Mouse (Mus musculus): ENCODE measurements at regions not wholly inside any gene's neighbourhood (a gene's known extent, or its start where the extent isn't known, plus 50 kb on each side); places are given as distances from the start of the nearest gene placed in this dataset.
A peak's percentile ranks its signal among the peaks of the same experiment; 100 is the strongest.

DNA sequence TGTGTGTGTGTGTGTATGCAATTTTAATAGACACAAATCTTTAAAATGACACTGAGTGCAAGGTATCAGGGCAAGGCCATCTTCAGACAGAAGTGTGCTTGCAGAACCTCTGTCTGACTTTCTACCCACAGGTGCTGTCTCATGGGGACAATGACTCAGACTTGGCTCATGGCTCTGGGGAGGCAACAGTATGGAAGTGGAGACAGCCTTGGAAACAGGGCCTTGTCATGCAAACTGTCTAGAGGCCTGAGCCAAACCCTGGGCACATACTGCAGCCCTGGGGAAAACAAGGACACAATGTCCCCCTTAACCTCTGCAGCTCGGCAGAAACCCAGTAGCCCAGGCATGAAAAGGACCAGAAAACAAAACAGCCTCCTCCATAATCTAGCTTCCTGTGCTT lies 405.6 kb downstream of the Pdcd6ip start:
- no peak for DNase-seq (ENCODE audit: low spot score)

DNA sequence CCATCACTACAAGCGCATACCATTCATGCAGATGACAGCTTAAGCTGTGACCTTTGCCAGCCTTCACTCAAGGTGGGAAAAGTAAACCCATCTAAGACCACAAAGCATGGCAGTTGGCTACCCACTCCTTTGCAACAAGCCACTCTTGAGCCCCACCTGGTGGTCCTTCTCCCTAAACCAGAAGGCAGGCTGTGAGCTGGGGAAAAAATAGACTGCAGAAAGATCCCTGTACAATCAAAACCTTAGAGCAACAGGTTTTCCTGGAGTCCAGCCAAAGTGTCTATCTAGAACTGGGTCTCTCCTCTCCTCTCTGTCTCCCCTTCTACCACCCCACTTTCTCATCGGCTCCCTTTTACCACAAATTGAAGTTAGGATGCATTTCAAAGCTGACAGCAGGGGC lies 407.2 kb downstream of the Pdcd6ip start:
- peak; percentile 50 for DNase-seq (ENCODE audit: low spot score)

- no peak for DNase-seq (ENCODE audit: low spot score)
These were observed 408.2 kb downstream of the Pdcd6ip start for GRCm38 (mm10) chr9:113299900-113300299.

GRCm38 (mm10) chr9:113295850-113296467 lies 412.1 kb downstream of the Pdcd6ip start:
- DNase-seq (ENCODE audit: low spot score): no peak

GRCm38 (mm10) chr9:113287397-113287796 lies 420.7 kb downstream of the Pdcd6ip start:
- no peak for DNase-seq (ENCODE audit: low spot score)

DNA sequence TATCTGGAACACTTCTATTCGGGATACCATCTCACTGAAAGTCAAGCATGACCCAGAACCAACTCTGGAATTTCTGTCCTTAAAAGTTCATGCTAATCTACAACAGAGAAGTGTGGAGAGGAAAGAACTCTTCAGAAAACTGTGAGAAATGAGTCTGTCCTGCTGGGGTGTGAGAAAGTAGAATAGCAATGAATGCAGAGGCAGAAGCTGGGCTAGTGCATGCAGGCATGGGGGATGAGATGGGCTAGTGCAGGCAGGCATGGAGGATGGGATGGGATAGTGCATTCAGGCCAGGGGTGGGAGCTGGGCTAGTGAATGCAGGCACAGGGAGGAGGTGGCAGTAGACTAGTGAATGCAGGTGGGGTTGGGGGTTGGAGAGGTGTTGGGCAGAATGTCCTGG lies 424.8 kb downstream of the Pdcd6ip start:
- DNase-seq (ENCODE audit: low spot score): no peak

- DNase-seq (ENCODE audit: low spot score): no peak
These were observed 437.5 kb downstream of the Pdcd6ip start for GRCm38 (mm10) chr9:113270595-113270994.

DNA sequence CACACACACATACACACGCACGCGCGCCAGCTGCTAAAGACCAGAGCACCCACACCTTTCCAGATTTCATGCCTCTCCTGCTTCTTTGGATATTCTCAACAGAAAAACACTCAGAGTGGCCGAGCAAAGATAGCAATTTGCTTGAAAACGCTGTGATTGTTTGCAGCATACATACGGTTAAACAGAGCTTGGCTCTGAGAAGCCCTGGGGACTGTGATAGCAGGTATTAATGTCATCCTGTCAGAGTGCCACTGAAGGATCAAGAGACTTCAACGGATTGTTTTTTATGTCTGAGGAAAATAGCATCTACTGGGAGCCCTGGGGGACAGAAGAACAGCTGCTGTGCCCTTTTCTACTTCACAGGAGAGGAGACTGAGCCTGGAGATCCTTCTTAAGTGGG lies 440.4 kb downstream of the Pdcd6ip start:
- DNase-seq (ENCODE audit: low spot score): no peak

DNA sequence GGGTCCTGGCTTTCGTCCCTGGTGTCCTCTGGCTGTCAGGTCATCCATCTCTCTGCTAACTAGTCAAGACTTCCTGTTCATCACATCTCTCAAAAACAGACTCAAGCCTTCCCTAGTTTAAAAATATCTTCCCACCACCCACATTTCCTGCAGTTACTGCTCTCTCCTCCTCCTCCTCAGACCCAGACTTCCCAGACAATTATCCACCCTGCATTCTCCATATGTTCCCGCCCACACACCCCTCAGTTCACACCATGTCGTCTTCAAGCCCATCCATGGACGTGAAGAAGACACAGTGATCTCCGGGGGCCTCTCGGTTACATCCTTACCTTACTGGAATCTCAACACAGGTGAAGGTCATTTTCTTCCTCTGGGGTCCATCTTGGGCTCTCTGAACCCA lies 444.4 kb downstream of the Pdcd6ip start:
- no peak for DNase-seq (ENCODE audit: low spot score)

DNA sequence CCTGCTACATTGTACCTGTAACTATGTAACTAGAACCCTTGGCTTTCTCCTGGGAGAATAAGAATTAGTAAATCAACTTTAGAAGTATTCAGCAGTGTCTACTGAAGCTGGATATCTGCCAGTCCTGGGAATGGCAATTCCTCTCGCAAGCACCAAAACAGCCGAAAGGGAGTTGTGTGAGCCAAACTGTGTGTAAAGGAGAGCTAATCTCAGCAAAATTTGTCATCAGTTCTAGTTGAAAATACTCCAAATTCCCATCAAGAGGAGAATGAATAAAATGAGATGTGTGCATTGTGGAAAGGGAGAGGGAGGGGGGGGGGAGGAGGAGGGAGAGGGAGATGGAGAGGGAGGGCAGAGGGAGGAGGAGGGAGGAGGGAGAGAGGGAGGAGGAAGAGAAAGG lies 447.8 kb downstream of the Pdcd6ip start:
- peak; percentile 7 for DNase-seq (ENCODE audit: low spot score)

- no peak for DNase-seq (ENCODE audit: low spot score)
These were observed 449.5 kb downstream of the Pdcd6ip start for GRCm38 (mm10) chr9:113258556-113258955.

- DNase-seq (ENCODE audit: low spot score): no peak
These were observed 459.3 kb downstream of the Pdcd6ip start for GRCm38 (mm10) chr9:113248703-113249274.

GRCm38 (mm10) chr9:113247950-113248349 lies 460.1 kb downstream of the Pdcd6ip start:
- DNase-seq (ENCODE audit: low spot score): no peak

GRCm38 (mm10) chr9:113243870-113244269 lies 464.2 kb downstream of the Pdcd6ip start:
- DNase-seq (ENCODE audit: low spot score): no peak

DNA sequence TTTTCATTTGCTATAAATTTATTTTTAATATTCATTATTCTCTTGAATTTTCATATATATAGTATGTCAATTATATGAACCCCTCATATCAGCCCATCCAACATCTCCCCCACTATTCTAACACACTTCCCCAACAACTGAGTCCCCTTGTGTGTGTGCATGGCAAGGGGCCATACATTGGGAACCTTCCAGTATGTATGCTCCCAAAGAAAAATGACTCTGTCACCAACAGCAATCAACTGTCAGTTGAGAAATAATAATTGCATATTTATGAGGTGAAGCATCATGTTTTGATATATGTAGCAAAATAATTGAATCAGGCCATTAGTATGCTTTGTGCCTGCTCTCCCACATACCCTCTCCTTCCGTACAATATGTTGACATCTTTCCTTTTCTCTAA lies 474.7 kb downstream of the Pdcd6ip start:
- DNase-seq (ENCODE audit: low spot score): no peak

DNA sequence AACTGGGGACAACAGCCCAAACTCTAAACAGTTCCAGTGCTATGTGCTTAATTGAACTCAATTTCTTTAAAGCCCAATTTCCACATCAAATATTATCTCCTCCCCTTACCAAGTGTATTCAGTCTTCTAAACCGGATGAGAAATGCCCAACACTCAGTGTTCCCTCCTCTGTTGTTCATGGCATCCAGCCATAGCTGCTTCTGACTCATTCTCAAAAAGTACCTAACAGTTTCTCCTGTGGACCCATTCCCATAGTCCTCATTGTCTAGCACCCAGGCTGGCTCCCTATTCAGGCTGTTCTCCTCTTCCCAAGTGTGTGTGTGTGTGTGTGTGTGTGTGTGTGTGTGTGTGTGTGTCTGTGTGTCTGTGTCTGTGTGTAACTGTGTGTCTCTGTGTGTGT lies 478.7 kb downstream of the Pdcd6ip start:
- DNase-seq (ENCODE audit: low spot score): no peak

DNA sequence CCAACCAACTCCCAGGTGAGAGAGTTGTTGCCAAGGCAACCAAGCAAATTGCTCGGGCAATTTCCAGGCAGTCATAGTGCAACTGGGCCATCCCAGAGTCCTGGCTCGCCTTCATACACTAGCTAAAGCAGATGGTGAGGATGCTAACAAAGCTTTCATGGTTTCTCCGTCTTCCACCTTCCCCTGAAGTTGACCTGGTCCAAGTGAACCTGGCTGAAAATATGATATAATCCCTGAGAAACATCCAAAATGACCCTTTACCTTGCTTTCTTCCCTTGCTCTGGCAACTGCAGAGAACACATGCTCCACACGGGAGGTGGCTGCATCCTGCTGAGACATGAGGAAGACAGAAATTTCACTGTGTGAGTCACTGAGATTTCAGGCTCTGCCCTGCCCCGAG lies 494.1 kb downstream of the Pdcd6ip start:
- no peak for DNase-seq (ENCODE audit: low spot score)

GRCm38 (mm10) chr9:113212389-113212788 lies 495.7 kb downstream of the Pdcd6ip start:
- no peak for DNase-seq (ENCODE audit: low spot score)

DNA sequence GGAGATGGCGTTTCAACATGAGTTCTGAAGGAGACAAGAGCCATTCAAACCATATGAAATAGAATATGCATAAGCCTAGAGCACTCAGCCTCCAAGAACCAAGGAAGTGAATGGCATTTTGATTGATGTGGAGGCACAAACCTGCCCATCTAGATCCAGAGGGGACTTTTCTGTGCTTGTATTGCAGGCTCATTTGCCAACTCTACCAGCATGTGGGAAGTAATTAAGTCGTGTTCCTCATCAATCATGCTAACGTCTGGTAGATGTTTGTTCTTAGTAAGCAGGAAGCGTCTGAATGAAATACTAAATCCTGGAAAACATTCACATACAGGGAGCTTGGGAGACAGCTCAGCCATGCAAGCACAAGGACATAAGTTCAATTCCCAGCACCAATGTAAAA lies 499.9 kb downstream of the Pdcd6ip start:
- DNase-seq (ENCODE audit: low spot score): no peak

DNA sequence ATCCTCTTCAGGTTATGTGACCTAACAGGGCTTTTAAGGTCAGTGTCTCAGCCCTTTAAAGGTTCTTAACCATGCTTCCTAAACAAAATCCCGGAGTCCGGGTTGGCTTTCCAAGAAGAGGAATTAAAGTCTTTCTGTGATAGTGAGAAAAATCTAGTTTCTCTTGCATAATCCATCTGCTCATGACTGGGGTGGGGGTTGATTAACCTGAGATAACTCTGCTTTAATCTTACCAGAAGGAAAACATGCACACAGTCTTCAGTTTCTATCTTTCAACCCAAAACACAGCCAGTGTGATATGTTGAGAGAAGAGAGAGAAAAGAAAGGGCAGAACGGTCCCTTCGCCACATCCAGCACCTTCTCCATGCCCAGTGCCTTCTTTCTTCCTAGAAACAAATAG lies 508.8 kb downstream of the Pdcd6ip start:
- DNase-seq (ENCODE audit: low spot score): no peak

DNA sequence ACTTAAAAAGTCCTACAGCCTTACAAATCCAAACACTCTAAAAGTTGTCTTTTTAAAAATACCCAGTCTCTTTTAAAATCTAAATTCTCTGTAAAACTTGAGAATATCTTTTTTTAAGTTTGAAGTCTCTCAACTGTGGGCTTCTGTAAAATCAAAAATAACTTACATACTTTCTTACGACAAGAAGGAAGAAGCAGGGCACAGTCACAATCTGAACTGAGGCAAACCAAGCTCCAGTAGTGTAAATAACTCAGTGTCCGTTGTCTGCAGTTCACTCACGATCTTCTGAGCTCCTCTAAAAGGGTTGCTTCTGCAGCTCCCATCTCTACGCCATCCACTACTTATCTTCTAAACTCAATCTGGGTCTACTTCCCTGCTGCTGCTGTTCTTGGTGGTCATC lies 512.5 kb downstream of the Pdcd6ip start:
- no peak for DNase-seq (ENCODE audit: low spot score)

- no peak for DNase-seq (ENCODE audit: low spot score)
These were observed 515.3 kb downstream of the Pdcd6ip start for GRCm38 (mm10) chr9:113192773-113193172.

GRCm38 (mm10) chr9:113191163-113191562 lies 516.9 kb downstream of the Pdcd6ip start:
- no peak for DNase-seq (ENCODE audit: low spot score)

GRCm38 (mm10) chr9:113181182-113181581 lies 526.9 kb downstream of the Pdcd6ip start:
- DNase-seq (ENCODE audit: low spot score): no peak

DNA sequence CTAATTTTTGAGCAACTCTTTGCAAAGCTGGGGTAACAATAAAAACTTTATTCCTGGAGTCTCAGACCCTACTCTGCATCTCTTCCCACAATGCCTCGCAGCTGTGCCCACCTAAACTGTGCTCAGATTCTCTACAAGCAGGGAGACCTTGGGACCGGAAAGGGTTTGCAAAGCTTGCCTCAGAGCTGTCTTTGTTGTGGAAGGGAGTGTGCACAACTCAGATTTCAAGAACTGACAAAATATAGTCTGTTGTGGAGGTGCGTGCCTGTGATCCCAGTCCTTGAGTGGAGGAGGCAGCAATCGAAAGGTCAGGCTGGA lies 530.2 kb downstream of the Pdcd6ip start:
- no peak for DNase-seq (ENCODE audit: low spot score)
